Mouse (Mus musculus): ENCODE data around the gene Prr13. TPM values are rescaled to one million over a fixed set of nuclear protein-coding genes. Genes with fewer than 3 reads are reported as not detected.

The Prr13 gene
- total and polyA plus RNA-seq, 3 experiments, result 22.8 to 75.5 (median 23.2) TPM

DNA sequence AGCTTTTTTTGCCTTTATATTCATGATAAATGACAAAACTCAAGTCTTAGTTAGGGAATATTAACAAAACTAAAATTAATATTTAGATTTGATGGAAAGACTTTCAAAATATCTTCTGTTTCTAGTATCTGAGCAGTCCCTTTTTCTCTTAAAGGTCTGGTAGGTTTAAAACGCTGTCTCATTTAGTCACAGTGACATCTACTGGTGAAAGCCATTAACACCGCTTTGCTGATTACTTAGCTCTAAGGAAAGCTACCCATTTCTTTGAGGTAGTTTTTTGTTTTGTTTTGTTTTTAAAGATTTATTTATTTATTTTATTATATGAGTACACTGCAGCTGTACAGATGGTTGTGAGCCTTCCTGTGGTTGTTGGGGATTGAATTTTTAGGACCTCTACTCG lies 37.4 kb upstream of the Prr13 start:
- Histone ChIP-seq H3K27me3 (ENCODE audit: control insufficient read depth, insufficient read depth, low read length) (no peaks in the 10 kb centered on the region), H3K4me1 (ENCODE audit: control insufficient read depth, insufficient read depth, low read length) (no peaks in the 10 kb centered on the region; the same call in 1 of the 2 replicates), H3K79me2 (replicated peaks; ENCODE audit: control insufficient read depth, insufficient read depth, low read length) (peaks cover 2% of the 10 kb centered on the region), H3K36me3 (ENCODE audit: control insufficient read depth, insufficient read depth, low read length) (peaks cover 22% of the 10 kb centered on the region), H3K9ac (ENCODE audit: low read depth, low read length) (no peak overlapping the region), H3K4me3 (no peak overlapping the region), H3K27ac (no peak overlapping the region)
- no peak for DNase-seq
- TF ChIP-seq CTCF (IDR thresholded peaks at IDR 0.05), result peak; percentile 85
- no peak for TF ChIP-seq EP300 (IDR thresholded peaks at IDR 0.05; ENCODE audit: insufficient read depth, low read depth, low read length)
- TF ChIP-seq POLR2A (IDR thresholded peaks at IDR 0.05; ENCODE audit: insufficient read depth, low read depth, low read length), result no peak
- intact Hi-C loops (cut with DNase I), result loop anchor here (1.0 to 2.0 kb wide), 2 partner anchors 40 to 69 kb away; no protein-coding TSS in a partner anchor
- WGBS, result 48% methylated on average over 3 of the region's 3 CpGs

DNA sequence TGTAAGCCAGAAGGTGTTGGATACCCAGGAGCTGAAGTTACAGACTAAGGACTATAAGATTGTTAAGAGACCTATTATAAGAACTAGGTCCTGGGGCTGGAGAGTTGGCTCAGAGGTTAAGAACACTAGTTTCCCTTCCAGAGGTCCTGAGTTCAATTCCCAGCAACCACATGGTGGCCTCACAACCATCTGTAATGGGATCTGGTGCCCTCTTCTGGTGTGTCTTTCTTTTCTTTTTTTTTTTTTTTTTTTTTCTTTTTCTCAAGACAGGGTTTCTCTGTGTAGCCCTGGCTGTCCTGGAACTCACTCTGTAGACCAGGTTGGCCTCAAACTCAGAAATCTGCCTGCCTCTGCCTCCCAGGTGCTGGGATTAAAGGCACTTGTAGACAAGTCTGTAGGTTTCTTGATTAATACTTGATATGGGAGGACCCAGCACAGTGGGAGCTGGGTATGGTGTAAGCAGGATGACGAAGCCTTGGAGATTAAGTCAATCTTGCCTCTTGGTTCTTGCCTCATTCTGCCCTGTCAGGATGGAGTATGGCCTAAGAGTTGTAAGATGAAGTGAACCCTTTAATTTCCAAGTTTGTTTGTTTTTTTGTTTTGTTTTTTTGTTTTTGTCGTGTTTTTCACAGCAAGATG lies 35.1 kb upstream of the Prr13 start:
- TF ChIP-seq EP300 (IDR thresholded peaks at IDR 0.05; ENCODE audit: insufficient read depth, low read depth, low read length), result no peak
- H3K36me3 ChIP-seq (ENCODE audit: control insufficient read depth, insufficient read depth, low read length), result peaks cover 19% of the 10 kb centered on the region
- H3K4me1 ChIP-seq (ENCODE audit: control insufficient read depth, insufficient read depth, low read length), result no peaks in the 10 kb centered on the region; the same call in 1 of the 2 replicates
- WGBS, result 96% methylated on average over 2 of the region's 2 CpGs
- peak in 1 of 2 experiments; percentile 14 for DNase-seq
- H3K4me3 ChIP-seq, result no peak overlapping the region
- no peak overlapping the region for H3K27ac ChIP-seq
- H3K79me2 ChIP-seq (replicated peaks; ENCODE audit: control insufficient read depth, insufficient read depth, low read length), result peaks cover 2% of the 10 kb centered on the region
- intact Hi-C loops (cut with DNase I), result no loop called here
- H3K9ac ChIP-seq (ENCODE audit: low read depth, low read length), result no peak overlapping the region
- H3K27me3 ChIP-seq (ENCODE audit: control insufficient read depth, insufficient read depth, low read length), result no peaks in the 10 kb centered on the region

DNA sequence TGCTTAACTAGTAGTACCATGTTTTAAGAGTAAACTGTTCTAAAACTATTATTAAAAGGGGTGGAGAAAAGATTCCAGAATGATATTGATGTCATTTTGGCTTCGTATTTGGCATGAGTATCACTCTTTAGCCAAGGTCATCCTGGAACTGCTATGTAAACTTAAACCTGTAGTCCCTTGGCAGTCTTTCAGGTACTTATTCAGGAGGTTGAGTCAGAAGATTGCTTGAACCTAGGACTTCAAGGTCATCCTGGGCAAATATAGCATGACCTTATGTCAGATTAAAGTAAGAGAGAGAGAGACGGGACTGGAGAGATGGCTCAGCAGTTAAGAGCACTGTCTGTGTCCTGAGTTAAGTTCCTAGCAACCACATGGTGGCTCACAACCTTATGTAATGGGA lies 34.2 kb upstream of the Prr13 start:
- Histone ChIP-seq H3K79me2 (replicated peaks; ENCODE audit: control insufficient read depth, insufficient read depth, low read length) (peaks cover 2% of the 10 kb centered on the region), H3K4me3 (no peak overlapping the region), H3K36me3 (ENCODE audit: control insufficient read depth, insufficient read depth, low read length) (peaks cover 15% of the 10 kb centered on the region), H3K27me3 (ENCODE audit: control insufficient read depth, insufficient read depth, low read length) (no peaks in the 10 kb centered on the region), H3K9ac (ENCODE audit: low read depth, low read length) (no peak overlapping the region), H3K4me1 (ENCODE audit: control insufficient read depth, insufficient read depth, low read length) (no peaks in the 10 kb centered on the region; the same call in 1 of the 2 replicates), H3K27ac (no peak overlapping the region)
- no peak for DNase-seq
- WGBS, result 67% methylated on average over 2 of the region's 2 CpGs
- intact Hi-C loops (cut with DNase I), result no loop called here
- TF ChIP-seq CTCF (IDR thresholded peaks at IDR 0.05) (no peak), POLR2A (IDR thresholded peaks at IDR 0.05; ENCODE audit: insufficient read depth, low read depth, low read length) (no peak), EP300 (IDR thresholded peaks at IDR 0.05; ENCODE audit: insufficient read depth, low read depth, low read length) (no peak)

DNA sequence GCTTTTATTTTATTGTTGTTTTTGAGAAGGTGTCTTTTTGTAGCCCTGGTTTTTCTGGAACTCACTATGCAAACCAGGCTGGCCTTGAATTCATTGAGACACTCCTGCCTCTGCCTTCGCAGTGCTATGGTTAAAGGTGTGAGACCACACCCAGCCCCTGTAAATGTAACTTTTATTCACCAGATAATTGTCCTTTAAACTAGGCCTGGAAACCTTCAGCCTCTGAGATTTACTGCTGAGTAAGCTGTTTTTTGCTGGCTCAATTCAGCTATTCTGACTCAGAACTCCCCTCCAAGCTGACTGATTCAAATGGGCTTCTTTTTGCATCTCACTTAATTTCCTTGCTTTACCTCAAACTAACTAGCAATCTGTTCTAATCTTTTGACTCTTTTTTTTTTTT lies 31.9 kb upstream of the Prr13 start:
- WGBS, result 100% methylated on average over 1 of the region's 1 CpGs
- intact Hi-C loops (cut with DNase I), result no loop called here
- Histone ChIP-seq H3K4me1 (ENCODE audit: control insufficient read depth, insufficient read depth, low read length) (no peaks in the 10 kb centered on the region; the same call in 1 of the 2 replicates), H3K27me3 (ENCODE audit: control insufficient read depth, insufficient read depth, low read length) (no peaks in the 10 kb centered on the region), H3K36me3 (ENCODE audit: control insufficient read depth, insufficient read depth, low read length) (peaks cover 17% of the 10 kb centered on the region), H3K27ac (no peak overlapping the region), H3K4me3 (no peak overlapping the region), H3K9ac (ENCODE audit: low read depth, low read length) (no peak overlapping the region), H3K79me2 (replicated peaks; ENCODE audit: control insufficient read depth, insufficient read depth, low read length) (peaks cover 2% of the 10 kb centered on the region)
- TF ChIP-seq CTCF (IDR thresholded peaks at IDR 0.05) (no peak), POLR2A (IDR thresholded peaks at IDR 0.05; ENCODE audit: insufficient read depth, low read depth, low read length) (no peak), EP300 (IDR thresholded peaks at IDR 0.05; ENCODE audit: insufficient read depth, low read depth, low read length) (no peak)
- DNase-seq, result no peak

DNA sequence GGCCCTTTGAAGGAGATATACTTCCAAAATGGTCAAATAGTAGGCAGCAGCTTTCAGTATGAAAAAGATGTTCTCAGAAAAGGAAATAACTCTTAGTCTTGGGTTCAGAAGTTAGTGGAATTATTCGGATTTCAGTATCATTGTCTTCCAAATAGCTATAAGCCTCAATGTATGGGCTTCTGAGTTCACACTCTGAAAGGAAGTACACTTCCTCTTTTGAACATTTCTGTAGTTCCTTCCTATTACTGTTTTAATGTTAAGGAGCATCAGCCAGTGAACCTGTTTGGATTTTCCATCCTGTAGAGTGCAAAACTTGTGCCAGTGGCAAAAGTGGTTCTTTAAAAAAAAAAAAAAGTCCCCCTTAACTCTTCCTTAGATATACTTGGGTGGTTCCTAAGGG lies 26.8 kb upstream of the Prr13 start:
- DNase-seq, result no peak
- TF ChIP-seq POLR2A (IDR thresholded peaks at IDR 0.05; ENCODE audit: insufficient read depth, low read depth, low read length) (no peak), EP300 (IDR thresholded peaks at IDR 0.05; ENCODE audit: insufficient read depth, low read depth, low read length) (no peak), CTCF (IDR thresholded peaks at IDR 0.05) (no peak)
- H3K27ac ChIP-seq, result no peak overlapping the region
- no peaks in the 10 kb centered on the region for H3K27me3 ChIP-seq (ENCODE audit: control insufficient read depth, insufficient read depth, low read length)
- H3K4me3 ChIP-seq, result no peak overlapping the region
- no peaks in the 10 kb centered on the region for H3K4me1 ChIP-seq (ENCODE audit: control insufficient read depth, insufficient read depth, low read length)
- peaks cover 20% of the 10 kb centered on the region for H3K36me3 ChIP-seq (ENCODE audit: control insufficient read depth, insufficient read depth, low read length)
- intact Hi-C loops (cut with DNase I), result no loop called here
- WGBS, result 61% methylated on average over 1 of the region's 1 CpGs
- H3K9ac ChIP-seq (ENCODE audit: low read depth, low read length), result no peak overlapping the region
- H3K79me2 ChIP-seq (replicated peaks; ENCODE audit: control insufficient read depth, insufficient read depth, low read length), result no peaks in the 10 kb centered on the region; the same call in 1 of the 2 replicates

DNA sequence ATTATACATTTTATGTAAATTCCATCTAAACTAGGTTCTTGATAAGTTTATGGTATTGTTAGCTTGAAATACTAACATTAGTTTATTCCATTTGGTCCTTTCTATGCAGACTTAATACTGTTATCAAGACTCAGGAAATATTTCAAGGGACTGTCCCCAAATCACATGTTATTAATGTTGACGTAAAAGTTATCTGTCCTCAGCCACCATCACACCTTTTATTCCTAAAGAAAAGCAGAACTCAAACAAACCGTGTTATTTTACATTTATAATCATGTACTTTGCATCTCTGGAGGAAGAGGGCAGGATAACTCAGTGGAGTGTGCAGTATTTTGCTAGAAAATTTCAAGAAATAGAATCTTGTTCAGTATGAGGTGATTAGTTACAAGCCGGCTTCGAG lies 25.7 kb upstream of the Prr13 start:
- H3K79me2 ChIP-seq (replicated peaks; ENCODE audit: control insufficient read depth, insufficient read depth, low read length), result no peaks in the 10 kb centered on the region
- no peaks in the 10 kb centered on the region for H3K4me1 ChIP-seq (ENCODE audit: control insufficient read depth, insufficient read depth, low read length)
- no peaks in the 10 kb centered on the region for H3K27me3 ChIP-seq (ENCODE audit: control insufficient read depth, insufficient read depth, low read length)
- no peak overlapping the region for H3K27ac ChIP-seq
- DNase-seq, result no peak
- H3K36me3 ChIP-seq (ENCODE audit: control insufficient read depth, insufficient read depth, low read length), result peaks cover 18% of the 10 kb centered on the region
- 89% methylated on average over 4 of the region's 4 CpGs for WGBS
- no peak overlapping the region for H3K4me3 ChIP-seq
- intact Hi-C loops (cut with DNase I), result no loop called here
- TF ChIP-seq CTCF (IDR thresholded peaks at IDR 0.05) (no peak), POLR2A (IDR thresholded peaks at IDR 0.05; ENCODE audit: insufficient read depth, low read depth, low read length) (no peak)
- H3K9ac ChIP-seq (ENCODE audit: low read depth, low read length), result no peak overlapping the region
